Mouse (Mus musculus): ENCODE results near the gene Tfdp2. TPM values are rescaled to one million over a fixed set of nuclear protein-coding genes. Genes with fewer than 3 reads are reported as not detected.
A peak's percentile ranks its signal among the peaks of the same experiment; 100 is the strongest.
"Not testable (repeated sequence)": the region's sequence is repeated elsewhere in the genome, so short reads cannot be mapped to it uniquely, and the experiment has no call there.

Gene Tfdp2
- total RNA-seq (2014; fragmentation: Nextera tagmentation) = 13.1 and 24.4 TPM in 2 replicates
- total RNA-seq (2017) = 35.9 and 38.8 TPM in 2 replicates

DNA sequence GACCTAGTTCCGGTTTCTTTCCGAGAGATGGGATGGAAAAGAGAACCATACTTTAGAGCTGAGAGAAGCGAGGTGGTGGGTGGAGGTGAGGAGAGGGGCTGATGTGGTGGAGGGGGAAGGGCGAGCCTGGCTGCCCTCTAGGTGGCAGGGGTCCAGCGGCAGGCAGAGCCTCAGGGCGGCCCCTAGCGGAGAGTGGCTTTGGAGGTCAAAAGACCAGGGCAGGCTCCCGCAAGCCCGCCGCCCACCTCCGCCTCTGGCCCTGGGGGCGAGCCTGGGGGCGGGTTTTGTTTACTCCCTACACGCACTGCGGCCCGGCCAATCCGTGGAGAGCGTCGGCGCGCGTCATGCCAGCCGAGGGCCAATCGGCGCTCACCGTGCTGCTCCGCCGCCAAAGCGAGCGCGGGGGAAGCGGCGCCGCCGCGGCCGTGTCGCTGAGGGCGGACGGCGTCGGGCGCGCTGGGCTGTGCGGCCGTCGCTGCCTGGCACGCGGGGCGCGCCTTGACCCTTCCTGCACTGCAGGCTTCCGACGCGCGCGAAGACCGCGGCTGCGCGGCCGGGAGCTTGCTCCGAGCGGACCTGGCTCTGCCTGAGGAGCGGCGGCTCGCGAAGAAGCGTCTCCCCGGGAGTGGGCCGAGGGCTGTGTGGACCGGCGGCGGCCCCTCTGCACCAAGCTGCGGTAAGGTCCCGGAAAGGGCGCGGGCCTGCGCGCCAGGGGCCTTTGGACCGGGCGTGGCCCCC, at the start of gene Tfdp2:
Gene Tfdp2, plus strand, starts transcription at position 391 of the 738 bp plus-strand sequence.
- ATAC-seq (replicated peaks; ENCODE audit: poor library complexity, severe bottlenecking) = peak; percentile 97

DNA sequence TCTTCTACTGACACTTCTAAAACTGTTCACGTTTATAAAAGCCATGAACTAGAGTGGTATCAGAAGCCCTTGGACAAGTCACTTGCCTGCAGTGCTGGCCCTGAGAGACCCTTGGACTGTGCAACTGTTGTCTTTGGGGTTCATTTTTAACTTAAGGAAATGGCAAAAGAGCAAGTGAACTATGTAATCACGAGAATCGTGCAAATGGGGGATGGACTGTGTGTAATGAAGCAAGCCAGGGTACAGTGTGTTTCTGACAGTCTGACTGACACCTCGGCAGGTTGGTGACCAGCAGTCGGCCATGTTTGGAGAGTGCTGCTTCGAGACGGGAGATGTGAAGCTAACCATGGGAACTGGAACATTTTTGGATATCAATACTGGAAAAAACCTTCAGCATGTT, 43.3 kb upstream of the Tfdp2 start:
- no peak for ATAC-seq (replicated peaks; ENCODE audit: poor library complexity, severe bottlenecking)

DNA sequence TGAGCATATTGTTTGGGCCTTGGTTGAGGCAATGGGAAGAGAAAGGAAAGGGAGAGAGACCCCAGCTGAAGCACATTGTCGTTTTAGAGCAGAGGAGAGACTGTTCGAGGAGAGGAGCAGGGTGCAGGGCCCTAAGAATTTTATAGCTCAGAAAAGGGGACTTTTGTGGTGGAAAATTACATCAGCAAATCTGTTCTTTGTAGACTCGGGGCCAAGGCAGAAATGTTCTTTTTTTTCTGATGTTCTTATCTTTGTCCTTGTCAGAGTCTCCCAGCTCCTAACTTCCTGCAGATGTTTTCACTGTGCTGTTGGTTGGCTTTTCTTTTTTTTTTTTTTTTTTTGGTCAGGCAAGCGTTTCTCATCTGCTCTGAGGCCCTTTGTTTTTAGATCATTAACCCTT, 37.6 kb upstream of the Tfdp2 start:
- no peak for ATAC-seq (replicated peaks; ENCODE audit: poor library complexity, severe bottlenecking)

DNA sequence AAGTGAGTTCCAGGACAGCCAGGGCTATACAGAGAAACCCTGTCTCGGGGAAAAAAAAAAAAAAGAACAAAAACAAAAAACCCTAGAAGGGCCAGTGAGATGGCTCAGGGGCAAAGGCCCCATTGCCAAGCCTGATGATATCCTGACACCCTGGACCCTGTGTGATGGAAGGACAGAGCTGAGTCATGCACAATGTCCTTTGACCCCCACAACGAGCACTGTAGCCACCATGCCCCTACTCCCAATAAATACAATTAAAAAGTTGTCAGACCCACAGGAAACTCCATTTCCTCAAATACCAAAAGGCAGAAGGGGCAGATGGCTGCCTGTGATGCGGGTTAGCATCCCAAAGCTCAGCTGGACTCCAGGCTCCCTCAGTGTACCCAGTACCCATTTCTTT, 37.0 kb upstream of the Tfdp2 start:
- ATAC-seq (replicated peaks; ENCODE audit: poor library complexity, severe bottlenecking) = no peak

- no peak for ATAC-seq (replicated peaks; ENCODE audit: poor library complexity, severe bottlenecking)
Measured at GRCm38 (mm10) chr9:96160767-96161166, 35.3 kb upstream of the Tfdp2 start.

DNA sequence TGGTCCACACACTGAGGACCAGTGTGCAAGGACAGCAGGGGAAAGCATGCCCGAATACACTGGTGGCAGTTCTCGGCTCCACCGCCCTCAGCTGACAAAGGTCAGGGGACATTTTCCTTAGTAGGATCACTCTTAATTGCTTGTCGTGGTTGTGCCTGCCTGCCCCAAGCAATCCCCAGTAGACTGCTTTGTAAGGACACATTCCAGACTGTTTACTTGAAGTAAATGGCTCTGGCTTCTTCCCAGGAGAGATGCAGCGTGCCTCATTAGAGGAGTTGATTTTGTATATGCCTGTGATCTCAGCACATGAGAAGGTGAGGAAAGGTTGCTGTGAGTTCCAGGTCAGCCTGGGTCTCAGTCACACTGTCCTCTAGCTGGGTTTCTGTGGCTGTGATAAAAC, 33.7 kb upstream of the Tfdp2 start:
- ATAC-seq (replicated peaks; ENCODE audit: poor library complexity, severe bottlenecking) = no peak

- no peak for ATAC-seq (replicated peaks; ENCODE audit: poor library complexity, severe bottlenecking)
Measured at GRCm38 (mm10) chr9:96163443-96163842, 32.6 kb upstream of the Tfdp2 start.

- not testable (repeated sequence) for ATAC-seq (replicated peaks; ENCODE audit: poor library complexity, severe bottlenecking)
Measured at GRCm38 (mm10) chr9:96163983-96164382, 32.1 kb upstream of the Tfdp2 start.

GRCm38 (mm10) chr9:96167168-96167585, 28.9 kb upstream of the Tfdp2 start:
- ATAC-seq (replicated peaks; ENCODE audit: poor library complexity, severe bottlenecking) = peak; percentile 92

GRCm38 (mm10) chr9:96170600-96170999, 25.5 kb upstream of the Tfdp2 start:
- ATAC-seq (replicated peaks; ENCODE audit: poor library complexity, severe bottlenecking) = peak; percentile 83

DNA sequence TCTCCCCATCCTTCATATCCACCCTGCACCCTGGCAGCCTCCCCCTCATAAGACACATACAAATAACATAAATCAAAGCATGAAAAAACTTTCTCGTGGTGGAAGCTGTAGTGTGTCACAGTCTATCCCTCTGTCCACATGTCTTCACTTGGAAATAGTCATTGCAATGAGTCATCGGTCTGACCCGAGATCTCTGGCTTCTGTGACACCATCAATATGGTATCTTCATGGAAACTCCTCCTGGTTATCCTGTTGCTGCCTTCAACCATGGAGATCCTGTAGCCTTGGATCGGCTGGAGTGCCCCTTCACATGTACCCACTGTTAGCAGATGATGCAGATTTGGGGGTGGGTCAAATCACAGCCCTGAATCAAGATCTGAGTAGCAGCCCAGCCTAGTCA, 11.2 kb upstream of the Tfdp2 start:
- ATAC-seq (replicated peaks; ENCODE audit: poor library complexity, severe bottlenecking) = no peak

- ATAC-seq (replicated peaks; ENCODE audit: poor library complexity, severe bottlenecking) = no peak
Measured at GRCm38 (mm10) chr9:96186701-96187100, 9.4 kb upstream of the Tfdp2 start.

DNA sequence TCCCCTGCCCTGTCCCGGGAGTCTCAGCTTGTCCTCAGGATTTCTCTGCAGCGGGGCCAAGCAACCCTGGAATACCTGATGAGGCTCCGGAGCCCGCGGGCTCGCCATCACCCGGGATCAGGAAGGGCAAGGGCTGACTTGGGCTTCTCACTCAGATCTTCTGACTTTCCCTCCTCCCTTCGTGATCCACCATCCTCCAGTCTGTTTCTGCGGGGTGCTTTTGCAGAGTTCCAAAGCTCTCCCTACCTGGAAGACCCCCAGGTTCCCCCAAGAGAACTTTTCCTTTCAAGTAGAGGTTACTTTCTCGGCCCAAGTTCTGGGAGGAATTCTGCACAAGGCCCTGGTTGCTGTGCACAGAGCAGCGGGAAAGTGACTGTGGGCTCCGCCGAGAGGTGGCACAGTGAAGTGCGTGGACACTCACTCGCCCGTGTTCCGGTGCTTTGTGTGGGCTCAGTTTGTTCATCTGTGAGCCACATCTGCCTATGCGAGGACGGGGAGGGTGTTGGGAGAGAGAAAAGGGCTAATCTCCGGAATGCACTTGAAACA, 634 bp downstream of the Tfdp2 start:
- ATAC-seq (replicated peaks; ENCODE audit: poor library complexity, severe bottlenecking) = peak; percentile 32; the same call in 1 of the 2 replicates

- no peak for ATAC-seq (replicated peaks; ENCODE audit: poor library complexity, severe bottlenecking)
Measured at GRCm38 (mm10) chr9:96197806-96198205, 1.7 kb downstream of the Tfdp2 start.

GRCm38 (mm10) chr9:96203663-96204062, 7.6 kb downstream of the Tfdp2 start:
- ATAC-seq (replicated peaks; ENCODE audit: poor library complexity, severe bottlenecking) = no peak

GRCm38 (mm10) chr9:96207428-96207827, 11.4 kb downstream of the Tfdp2 start:
- ATAC-seq (replicated peaks; ENCODE audit: poor library complexity, severe bottlenecking) = no peak

GRCm38 (mm10) chr9:96213036-96213645, 17.1 kb downstream of the Tfdp2 start:
- ATAC-seq (replicated peaks; ENCODE audit: poor library complexity, severe bottlenecking) = no peak

DNA sequence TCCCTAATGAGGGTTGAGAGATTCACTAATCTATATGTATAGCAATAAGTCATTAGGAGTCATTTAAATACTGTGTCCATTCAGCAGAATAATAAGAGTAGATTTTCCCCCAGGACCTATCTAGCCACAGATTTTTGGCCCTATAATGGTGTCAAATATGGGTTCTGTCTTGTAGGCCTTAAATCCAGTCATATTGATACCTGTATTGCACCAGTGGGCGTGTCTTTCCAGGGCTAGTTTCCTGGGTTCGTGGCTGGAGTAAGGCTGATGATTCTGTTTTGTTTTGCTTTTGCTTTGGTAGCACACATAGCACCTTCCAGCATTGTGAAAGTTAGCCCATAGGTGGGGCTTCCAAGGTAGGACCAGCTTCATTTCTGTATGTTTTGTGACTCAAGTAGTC, 18.1 kb downstream of the Tfdp2 start:
- no peak for ATAC-seq (replicated peaks; ENCODE audit: poor library complexity, severe bottlenecking)

- ATAC-seq (replicated peaks; ENCODE audit: poor library complexity, severe bottlenecking) = no peak
Measured at GRCm38 (mm10) chr9:96217299-96217698, 21.2 kb downstream of the Tfdp2 start.

DNA sequence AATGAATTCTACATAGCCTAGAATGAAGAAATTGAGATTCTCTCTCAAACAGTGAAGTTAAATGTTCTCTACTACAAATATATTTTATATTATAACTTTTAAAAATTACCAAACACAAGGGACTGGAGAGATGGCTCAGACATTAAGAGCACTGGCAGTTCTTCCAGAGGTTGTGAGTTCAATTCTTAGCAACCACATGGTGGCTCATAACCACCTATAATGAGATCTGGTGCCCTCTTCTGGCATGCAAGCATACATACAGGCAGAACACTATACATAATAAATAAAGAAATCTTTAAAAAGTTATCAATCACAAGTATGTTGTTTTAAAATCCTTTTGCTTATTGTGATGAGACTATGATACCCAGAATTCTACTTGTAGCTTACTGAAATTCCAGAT, 21.7 kb downstream of the Tfdp2 start:
- no peak for ATAC-seq (replicated peaks; ENCODE audit: poor library complexity, severe bottlenecking)

DNA sequence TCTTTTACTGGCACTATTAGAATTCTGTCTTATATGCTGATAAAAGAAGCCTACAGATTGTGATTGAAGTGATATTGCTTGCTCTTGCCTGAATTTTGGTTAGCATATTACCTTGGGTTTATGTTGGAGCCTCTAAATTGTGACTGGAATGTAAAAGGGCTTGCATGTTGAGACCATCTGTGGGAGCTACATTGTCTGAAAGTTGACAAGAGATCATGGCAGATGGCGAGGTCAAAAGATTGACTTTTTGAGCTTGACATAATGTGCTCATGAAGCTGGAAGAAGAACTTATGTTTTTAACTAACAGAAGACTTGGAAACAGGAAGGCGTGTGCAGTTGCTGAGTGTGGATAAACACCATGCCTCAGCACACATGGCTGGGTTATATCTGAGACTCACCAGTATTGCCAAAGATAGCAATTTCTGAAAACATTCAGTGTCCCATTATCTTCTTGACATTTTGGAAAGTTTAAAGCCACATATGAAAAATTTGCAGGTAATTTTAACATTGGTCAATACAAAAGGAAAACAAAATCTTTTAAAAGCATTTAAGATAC, 23.1 kb downstream of the Tfdp2 start:
- no peak for ATAC-seq (replicated peaks; ENCODE audit: poor library complexity, severe bottlenecking)

Data from granulocyte monocyte progenitor cell, adult 5-6 weeks (primary cell).